In genomic region chr6:7692037-7692436, GRCm38 (mm10) we compare ENCODE assay signal across 8 mouse cellular contexts. TPM values are rescaled to one million over a fixed set of nuclear protein-coding genes. Genes with fewer than 3 reads are reported as not detected.
A peak's percentile ranks its signal among the peaks of the same experiment; 100 is the strongest.
DNase-seq lines count a peak whose midpoint lies in the region; ATAC-seq lines count a peak whose summit lies in the region.

No protein-coding gene starts in this region.

- intact Hi-C loops in left cerebral cortex, postnatal 14 days (cut with DNase I), result no loop called here

- H3K36me3 ChIP-seq in lung, embryonic 15.5 days, result no peaks in the 10 kb centered on the region
- H3K36me3 ChIP-seq in embryonic facial prominence, embryonic 11.5 days (replicated peaks; ENCODE audit: control insufficient read depth, insufficient read depth, low read depth, low read length), result no peaks in the 10 kb centered on the region
- H3K36me3 ChIP-seq in limb, embryonic 10.5 days, result no peaks in the 10 kb centered on the region
- no peaks in the 10 kb centered on the region for H3K36me3 ChIP-seq in neural tube, embryonic 15.5 days

- H3K27ac ChIP-seq in lung, embryonic 15.5 days, result no peak overlapping the region
- H3K27ac ChIP-seq in embryonic facial prominence, embryonic 11.5 days (replicated peaks; ENCODE audit: low read depth, low read length), result no peak overlapping the region
- H3K27ac ChIP-seq in limb, embryonic 10.5 days, result no peak overlapping the region
- no peak overlapping the region for H3K27ac ChIP-seq in neural tube, embryonic 15.5 days (replicated peaks)

- ATAC-seq in lung, embryonic 15.5 days (ENCODE audit: borderline replicate concordance, extremely low read depth, low FRiP score, low TSS enrichment), result no peak
- ATAC-seq in embryonic facial prominence, embryonic 11.5 days (replicated peaks; ENCODE audit: insufficient number of reproducible peaks, low FRiP score, low TSS enrichment, low read depth), result no peak
- no peak for ATAC-seq in neural tube, embryonic 15.5 days (ENCODE audit: low FRiP score)

- H3K9me3 ChIP-seq in lung, embryonic 15.5 days, result no peaks in the 10 kb centered on the region
- no peaks in the 10 kb centered on the region for H3K9me3 ChIP-seq in embryonic facial prominence, embryonic 11.5 days (replicated peaks; ENCODE audit: control insufficient read depth, low read length)
- H3K9me3 ChIP-seq in limb, embryonic 10.5 days (replicated peaks), result no peaks in the 10 kb centered on the region
- no peaks in the 10 kb centered on the region for H3K9me3 ChIP-seq in neural tube, embryonic 15.5 days (replicated peaks)

- H3K4me3 ChIP-seq in lung, embryonic 15.5 days, result peak overlapping the region; percentile 72
- H3K4me3 ChIP-seq in embryonic facial prominence, embryonic 11.5 days (ENCODE audit: low read depth, low read length), result peak overlapping the region; percentile 77
- H3K4me3 ChIP-seq in limb, embryonic 10.5 days, result peak overlapping the region; percentile 66
- peak overlapping the region; percentile 87 for H3K4me3 ChIP-seq in neural tube, embryonic 15.5 days (replicated peaks)

- H3K4me2 ChIP-seq in lung, embryonic 15.5 days, result peak overlapping the region; percentile 98
- H3K4me2 ChIP-seq in embryonic facial prominence, embryonic 11.5 days (ENCODE audit: low read depth, low read length), result peak overlapping the region; percentile 88
- H3K4me2 ChIP-seq in neural tube, embryonic 15.5 days, result peak overlapping the region; percentile 90

- H3K4me1 ChIP-seq in lung, embryonic 15.5 days, result 0 out of 2 replicates have a peak, but pooled peaks cover 2% of the 10 kb centered on the region
- no peaks in the 10 kb centered on the region for H3K4me1 ChIP-seq in embryonic facial prominence, embryonic 11.5 days (ENCODE audit: control insufficient read depth, insufficient read depth, low read length)
- H3K4me1 ChIP-seq in limb, embryonic 10.5 days, result peaks cover 19% of the 10 kb centered on the region
- peaks cover 4% of the 10 kb centered on the region for H3K4me1 ChIP-seq in neural tube, embryonic 15.5 days

- no peak for DNase-seq in lung, postnatal 10 days
- peak; percentile 17 for DNase-seq in embryonic facial prominence, embryonic 11.5 days (ENCODE audit: low spot score)
- DNase-seq in limb, embryonic 10.5 days (ENCODE audit: low spot score), result peak; percentile 30
- DNase-seq in thymus, postnatal 10 days (ENCODE audit: low spot score in 2 of 2), result no peak
- DNase-seq in thymus, postnatal 25 days, result no peak
- no peak for DNase-seq in left cerebral cortex, postnatal 14 days (ENCODE audit: low spot score in 2 of 2)

- no peaks in the 10 kb centered on the region for H3K27me3 ChIP-seq in lung, embryonic 15.5 days
- H3K27me3 ChIP-seq in embryonic facial prominence, embryonic 11.5 days (ENCODE audit: control insufficient read depth, insufficient read depth, low read length), result no peaks in the 10 kb centered on the region
- H3K27me3 ChIP-seq in limb, embryonic 10.5 days (ENCODE audit: low read depth, poor library complexity, severe bottlenecking), result no peaks in the 10 kb centered on the region
- H3K27me3 ChIP-seq in neural tube, embryonic 15.5 days (replicated peaks), result no peaks in the 10 kb centered on the region

- WGBS in lung, embryonic 15.5 days, result 26% methylated on average over 15 of the region's 15 CpGs
- WGBS in embryonic facial prominence, embryonic 11.5 days, result 34% methylated on average over 15 of the region's 15 CpGs
- 35% methylated on average over 15 of the region's 15 CpGs for WGBS in limb, embryonic 10.5 days
- whole genome bisulfite sequencing in neural tube, embryonic 15.5 days, result 41% methylated on average over 15 of the region's 15 CpGs

- no peak overlapping the region for H3K9ac ChIP-seq in lung, embryonic 15.5 days
- no peak overlapping the region; the same call in 1 of the 2 replicates for H3K9ac ChIP-seq in embryonic facial prominence, embryonic 11.5 days (replicated peaks; ENCODE audit: low read length)
- peak overlapping the region; percentile 85; the same call in 1 of the 2 replicates for H3K9ac ChIP-seq in neural tube, embryonic 15.5 days (replicated peaks)

RNA-seq across cellular contexts. Expression of gene Asns, which starts 1.0 kb away (rescaled TPM):
- polyA plus RNA-seq in lung, embryonic 15.5 days (2015; fragmentation: Nextera tagmentation; extraction: Ambion mirVana), result 53.1 and 53.7 TPM in 2 replicates
- 87.7 and 93.2 TPM in 2 replicates for polyA plus RNA-seq in embryonic facial prominence, embryonic 11.5 days (2014; fragmentation: Nextera tagmentation; extraction: Ambion mirVana)
- 100.0 and 126 TPM in 2 replicates for polyA plus RNA-seq in limb, embryonic 10.5 days (2016; fragmentation: Nextera tagmentation; extraction: Ambion mirVana)
- polyA plus RNA-seq in neural tube, embryonic 15.5 days (2015; fragmentation: Nextera tagmentation; extraction: Ambion mirVana), result 108 and 114 TPM in 2 replicates
- 100 to 1,000 TPM; 104 to 112 TPM for total RNA-seq in left cerebral cortex, postnatal 14 days (2021)

Comparison
In these comparisons a context has a peak if more than half of its experiments do, and no peak if none do; other contexts are left out.
1. DNase-seq: peak in embryonic facial prominence, embryonic 11.5 days (single experiment) and limb, embryonic 10.5 days (single experiment); none in lung, postnatal 10 days (single experiment), thymus, postnatal 10 days (0 of 2), thymus, postnatal 25 days (single experiment) and left cerebral cortex, postnatal 14 days (0 of 2).
2. Peak in every context shown above with its lines, with median percentiles within 50 percentile points of each other: H3K4me2 ChIP-seq and H3K4me3 ChIP-seq.